Mouse (Mus musculus) layer of hippocampus, adult 8-10 months (tissue): ENCODE results near the gene Suv39h1. TPM values are rescaled to one million over a fixed set of nuclear protein-coding genes. Genes with fewer than 3 reads are reported as not detected.
"Not testable (repeated sequence)": the region's sequence is repeated elsewhere in the genome, so short reads cannot be mapped to it uniquely, and the experiment has no call there.

Experiments used
- DNase-seq, 2 experiments: peaks; one replicate each; pipeline ENCODE4 v3.0.0; 2022; ENCODE audit warnings: low spot score in 2 of 2
- total RNA-seq, 4 experiments: library from RNA; stranded (reverse); gene quantifications; 2 replicates each; pipeline ENCODE4 v1.2.4; 2022

The Suv39h1 gene
- total RNA-seq, 4 experiments from 2014 or later = 18.1 to 28.6 (median 23.6) TPM

DNA sequence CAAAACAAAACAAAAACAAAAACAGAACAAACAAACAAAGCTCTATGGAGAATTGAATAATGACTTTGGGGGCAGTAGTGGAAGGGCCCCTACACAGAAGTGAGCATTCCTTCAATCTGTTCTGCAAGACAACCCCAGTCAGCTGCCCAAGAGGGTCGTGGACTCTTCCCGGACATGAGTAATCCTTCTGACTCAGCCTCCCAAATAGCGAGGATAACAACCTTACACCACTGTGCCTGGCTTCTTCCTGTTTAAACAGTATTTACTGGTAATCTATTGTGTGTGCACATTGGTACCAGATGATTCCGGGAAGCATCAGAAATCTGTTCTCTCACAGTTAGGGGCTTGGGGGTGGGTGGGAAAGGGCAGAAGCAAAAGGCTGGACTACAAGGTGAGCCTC, 47.7 kb downstream of the Suv39h1 start:
- no peak for DNase-seq

DNA sequence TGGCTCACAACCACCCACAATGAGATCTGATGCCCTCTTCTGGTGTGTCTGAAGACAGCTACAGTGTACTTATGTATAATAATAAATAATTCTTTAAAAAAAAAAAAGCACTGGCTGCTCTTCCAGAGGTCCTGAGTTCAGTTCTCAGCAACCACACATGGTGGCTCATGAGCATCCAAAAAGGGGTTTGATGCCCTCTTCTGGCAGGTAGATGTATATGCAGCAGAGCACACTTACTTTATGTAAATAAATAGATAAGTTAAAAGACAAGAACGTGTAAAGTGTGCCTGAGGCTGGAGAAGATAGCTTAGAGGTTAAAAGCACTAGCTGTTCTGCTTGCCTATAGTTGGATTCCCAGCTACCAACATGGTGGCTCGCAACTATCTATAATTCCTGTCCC, 49.8 kb downstream of the Suv39h1 start:
- DNase-seq = no peak

- no peak for DNase-seq
Measured at GRCm38 (mm10) chrX:8020111-8020778, 54.3 kb downstream of the Suv39h1 start.

GRCm38 (mm10) chrX:8018286-8018685, 56.3 kb downstream of the Suv39h1 start, which contains the start of gene Glod5:
Gene Glod5, minus strand, starts transcription at chrX:8018492.
- DNase-seq = no peak

DNA sequence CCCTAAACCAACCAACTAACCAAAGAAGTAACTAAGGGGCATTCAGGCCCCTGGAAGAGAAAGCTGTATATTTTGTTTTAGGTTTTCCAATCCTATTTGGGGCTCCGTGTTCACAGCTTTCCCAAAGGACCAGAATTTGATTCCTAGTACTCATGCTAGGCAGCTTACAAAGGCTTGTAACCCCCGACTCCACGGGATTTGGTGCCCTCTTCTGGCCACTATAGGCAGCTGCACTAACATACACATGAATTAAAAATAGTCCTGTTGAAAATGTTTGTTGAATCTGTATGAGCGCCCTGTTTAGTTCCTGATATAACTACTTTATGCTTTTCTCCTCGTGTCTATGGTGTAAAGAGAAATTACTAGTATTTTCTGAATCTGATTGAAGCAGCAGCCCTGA, 57.4 kb downstream of the Suv39h1 start:
- peak in 1 of 2 experiments; percentile 2 for DNase-seq

DNA sequence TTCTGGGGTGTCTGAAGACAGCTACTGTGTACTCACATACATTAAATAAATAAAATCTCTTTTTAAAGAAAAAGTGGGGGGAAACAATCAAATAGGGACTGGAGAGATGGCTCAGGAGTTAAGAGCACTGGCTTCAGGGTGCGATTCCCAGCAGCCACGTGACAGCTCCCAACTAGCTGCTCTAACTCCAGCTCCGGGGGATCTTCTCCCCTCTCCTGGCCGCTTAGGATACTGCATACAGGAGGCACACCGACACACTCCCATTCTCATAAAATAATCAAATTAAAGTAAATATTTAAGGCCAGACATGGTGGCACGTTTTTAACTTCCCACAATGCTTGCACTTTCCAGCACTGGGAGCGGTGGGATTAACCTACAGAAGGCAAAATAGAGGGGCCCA, 58.9 kb downstream of the Suv39h1 start:
- DNase-seq = not testable (repeated sequence)

- DNase-seq = no peak
Measured at GRCm38 (mm10) chrX:8013569-8014314, 60.8 kb downstream of the Suv39h1 start.

GRCm38 (mm10) chrX:8013157-8013556, 61.4 kb downstream of the Suv39h1 start:
- DNase-seq = no peak

Other genes starting within 250 kb of the Suv39h1 start
- gene Otud5, start 233.4 kb downstream of the Suv39h1 start, total RNA-seq = 10 to 100 TPM; 72.4 to 77.1 (median 75.7) TPM
- 10 to 100 TPM; 41.3 to 61.5 (median 50.7) TPM for gene Pim2, start 196.5 kb downstream of the Suv39h1 start, total RNA-seq
- gene Slc35a2, start 190.7 kb downstream of the Suv39h1 start, total RNA-seq = 10 to 100 TPM; 39.3 to 50.9 (median 41.9) TPM
- 10 to 100 TPM; 65.0 to 82.0 (median 75.3) TPM for gene Pqbp1, start 175.5 kb downstream of the Suv39h1 start, total RNA-seq
- gene Timm17b, start 175.4 kb downstream of the Suv39h1 start, total RNA-seq = 10 to 100 TPM; 19.6 to 33.3 (median 25.4) TPM
- gene Gm10491, start 166.9 kb downstream of the Suv39h1 start, total RNA-seq = not detected
- not detected for gene Gm10490, start 165.2 kb downstream of the Suv39h1 start, total RNA-seq
- gene Pcsk1n, start 154.9 kb downstream of the Suv39h1 start, total RNA-seq = 100 to 1,000 TPM; 321 to 373 (median 344) TPM
- not detected for gene Eras, start 146.2 kb downstream of the Suv39h1 start, total RNA-seq
- gene Hdac6, start 126.9 kb downstream of the Suv39h1 start, total RNA-seq = 10 to 100 TPM; 45.6 to 50.1 (median 47.6) TPM
- not detected for gene Gata1, start 96.7 kb downstream of the Suv39h1 start, total RNA-seq
- not detected for gene Glod5, start 56.3 kb downstream of the Suv39h1 start, total RNA-seq
- 1 to 10 TPM in 3 of 4 experiments, under 1 TPM in 1; 0.83 to 4.5 (median 2.4) TPM for gene Was, start 15.7 kb upstream of the Suv39h1 start, total RNA-seq
- 100 to 1,000 TPM; 188 to 218 (median 204) TPM for gene Wdr13, start 58.1 kb upstream of the Suv39h1 start, total RNA-seq
- 100 to 1,000 TPM; 111 to 215 (median 130) TPM for gene Rbm3, start 71.1 kb upstream of the Suv39h1 start, total RNA-seq
- 10 to 100 TPM; 12.4 to 13.5 (median 12.6) TPM for gene Tbc1d25, start 101.4 kb upstream of the Suv39h1 start, total RNA-seq
- gene Ebp, start 118.8 kb upstream of the Suv39h1 start, total RNA-seq = 10 to 100 TPM; 27.5 to 38.5 (median 33.2) TPM
- gene Porcn, start 131.8 kb upstream of the Suv39h1 start, total RNA-seq = 100 to 1,000 TPM in 1 of 4 experiments, 10 to 100 TPM in 3; 89.7 to 110 (median 95.1) TPM
- gene Ftsj1, start 177.6 kb upstream of the Suv39h1 start, total RNA-seq = 10 to 100 TPM; 22.0 to 31.7 (median 26.1) TPM
- gene Slc38a5, start 196.4 kb upstream of the Suv39h1 start, total RNA-seq = 1 to 10 TPM; 2.1 to 4.0 (median 3.6) TPM